Mouse (Mus musculus): ENCODE measurements at regions not wholly inside any gene's neighbourhood (a gene's known extent, or its start where the extent isn't known, plus 50 kb on each side); places are given as distances from the start of the nearest gene placed in this dataset.
A peak's percentile ranks its signal among the peaks of the same experiment; 100 is the strongest.
"Not testable (repeated sequence)": the region's sequence is repeated elsewhere in the genome, so short reads cannot be mapped to it uniquely, and the experiment has no call there.

DNA sequence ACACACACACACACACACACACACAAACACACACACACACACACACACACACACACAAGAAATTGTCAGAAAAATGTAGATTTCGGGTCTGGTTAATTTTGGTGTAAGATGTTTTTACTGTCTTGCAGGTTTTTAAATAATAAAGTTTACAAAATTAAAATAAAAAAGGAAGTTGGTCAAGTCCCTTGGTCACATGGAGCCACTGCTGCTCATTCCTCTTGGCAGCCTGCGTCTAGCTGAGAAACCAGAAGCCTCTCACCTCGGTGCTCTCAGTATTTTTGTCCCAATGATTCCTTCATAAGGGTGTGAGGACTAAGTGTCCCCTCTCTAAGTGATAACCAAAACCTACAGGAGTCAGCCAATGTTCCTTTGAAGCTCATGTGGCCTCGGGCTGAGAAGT lies 76.8 kb upstream of the Smg1 start:
- no peak for DNase-seq (ENCODE audit: low read depth, low spot score)

- DNase-seq (ENCODE audit: low read depth, low spot score) = no peak
Observed at GRCm38 (mm10) chr7:118318432-118319135, 75.1 kb upstream of the Smg1 start.

- not testable (repeated sequence) for DNase-seq (ENCODE audit: low read depth, low spot score)
Observed at GRCm38 (mm10) chr7:118314886-118315285, 71.4 kb upstream of the Smg1 start.

- no peak for DNase-seq (ENCODE audit: low read depth, low spot score)
Observed at GRCm38 (mm10) chr7:118314228-118314658, 70.8 kb upstream of the Smg1 start.

DNA sequence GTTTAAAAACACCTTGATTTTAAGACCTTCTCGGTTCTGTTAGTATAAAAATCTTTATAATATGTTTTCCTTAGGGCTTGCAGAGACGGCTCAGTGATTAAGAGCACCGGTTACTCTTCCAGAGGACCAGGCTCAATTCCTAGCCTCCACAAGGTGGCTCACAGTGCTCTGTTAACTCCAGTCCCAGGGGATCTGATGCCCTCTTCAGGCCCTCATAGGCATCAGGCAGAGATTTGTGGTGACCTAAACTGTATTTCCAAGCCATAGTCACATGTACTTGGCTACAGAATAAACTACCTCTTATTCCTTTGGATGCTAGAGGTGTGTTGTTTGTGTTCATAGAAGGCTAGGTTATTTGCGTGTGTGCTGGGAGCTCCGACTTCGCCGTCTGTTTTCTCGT lies 70.3 kb upstream of the Smg1 start:
- DNase-seq (ENCODE audit: low read depth, low spot score) = no peak

GRCm38 (mm10) chr7:118309733-118310132 lies 66.3 kb upstream of the Smg1 start:
- DNase-seq (ENCODE audit: low read depth, low spot score) = no peak

DNA sequence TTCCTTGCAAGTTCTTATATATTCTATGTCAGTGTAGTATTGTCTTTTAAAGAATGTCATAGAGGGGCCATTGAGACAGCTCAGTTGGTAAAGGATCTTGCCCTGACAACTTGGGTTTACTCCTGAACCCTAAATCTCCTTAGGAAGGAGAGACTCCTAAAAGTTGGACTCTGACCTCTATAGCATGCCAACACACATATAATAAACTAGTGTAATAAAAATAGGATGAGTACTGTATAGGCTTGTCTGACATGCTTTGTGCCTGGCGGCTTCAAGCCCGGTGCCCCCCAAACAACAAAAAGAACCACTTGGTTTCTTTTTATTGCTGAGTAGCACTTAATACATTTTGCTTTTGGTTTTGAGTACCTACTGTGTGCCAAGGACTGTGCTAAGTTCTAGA lies 65.4 kb upstream of the Smg1 start:
- DNase-seq (ENCODE audit: low read depth, low spot score) = no peak

DNA sequence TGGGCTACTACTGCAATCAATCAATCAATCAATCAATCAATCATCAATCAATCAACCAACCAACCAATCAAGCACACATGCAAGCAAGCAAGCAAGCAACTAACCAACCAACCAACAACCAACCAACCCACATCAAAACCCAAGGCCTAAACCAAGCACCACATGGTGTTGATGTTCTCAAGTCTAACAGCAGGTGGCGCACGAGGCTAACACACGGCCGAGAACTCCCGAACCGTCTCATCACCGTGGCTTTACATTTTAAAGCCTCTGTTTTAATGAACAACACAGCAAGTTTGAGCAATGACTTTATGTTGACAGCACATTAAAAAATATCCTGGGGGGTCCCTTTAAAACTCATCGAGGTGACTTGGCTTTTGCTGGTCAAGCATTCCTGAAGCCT lies 61.3 kb upstream of the Smg1 start:
- DNase-seq (ENCODE audit: low read depth, low spot score) = peak; percentile 48

GRCm38 (mm10) chr7:118304338-118304737 lies 60.9 kb upstream of the Smg1 start:
- DNase-seq (ENCODE audit: low read depth, low spot score) = no peak

DNA sequence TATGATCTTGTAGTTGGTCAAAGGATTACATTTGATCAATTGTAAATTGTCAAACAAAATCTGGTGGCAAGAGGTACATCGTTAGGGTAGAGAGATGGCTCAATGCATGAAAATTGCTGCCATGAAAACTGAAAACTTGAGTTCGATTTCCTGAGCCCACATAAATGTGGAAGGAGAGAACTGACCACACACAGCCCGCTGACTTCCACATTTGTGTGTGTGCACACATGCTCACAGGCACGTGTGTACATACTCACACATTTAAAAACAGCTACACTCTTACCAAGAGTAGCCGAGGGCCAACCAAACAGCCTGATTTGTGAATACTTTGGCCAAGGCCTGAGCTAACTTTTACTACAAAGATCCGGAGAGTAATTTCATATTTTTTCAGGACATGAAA lies 60.5 kb upstream of the Smg1 start:
- no peak for DNase-seq (ENCODE audit: low read depth, low spot score)

DNA sequence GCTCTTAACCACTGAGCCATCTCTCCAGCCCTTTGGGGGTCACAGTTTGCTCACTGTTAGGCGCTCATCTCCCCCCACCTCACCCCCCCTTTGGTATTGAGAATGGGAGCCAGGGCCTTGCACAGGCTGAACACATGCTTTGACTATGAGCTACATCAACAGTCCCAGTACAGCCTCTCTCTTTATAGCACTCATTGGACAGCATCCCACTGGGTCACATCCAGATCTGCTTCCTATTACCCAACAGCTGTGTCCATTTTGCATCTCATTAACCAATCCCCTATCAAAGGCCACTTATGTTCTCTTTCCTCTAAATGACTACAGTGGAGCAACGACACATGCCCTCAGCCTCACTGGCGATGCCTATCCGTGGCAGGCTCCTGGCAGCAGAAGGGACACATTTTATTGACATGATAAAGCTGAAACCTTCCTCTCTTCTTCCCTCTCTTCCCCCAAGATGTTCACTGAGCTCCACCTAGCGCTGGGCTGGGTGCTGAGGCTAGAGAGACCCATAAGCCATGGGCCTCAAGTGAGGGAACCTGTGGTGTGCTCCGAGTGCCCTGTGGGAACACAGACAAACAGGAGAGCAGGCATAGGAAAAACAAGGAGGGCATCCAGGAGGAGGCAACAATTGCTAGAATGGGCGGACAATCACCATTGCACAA lies 57.3 kb upstream of the Smg1 start:
- DNase-seq (ENCODE audit: low read depth, low spot score) = no peak

GRCm38 (mm10) chr7:118297613-118298012 lies 54.1 kb upstream of the Smg1 start:
- no peak for DNase-seq (ENCODE audit: low read depth, low spot score)

GRCm38 (mm10) chr7:118296856-118297518 lies 53.5 kb upstream of the Smg1 start:
- no peak for DNase-seq (ENCODE audit: low read depth, low spot score)

GRCm38 (mm10) chr7:118295855-118296254 lies 52.4 kb upstream of the Smg1 start:
- DNase-seq (ENCODE audit: low read depth, low spot score) = no peak

DNA sequence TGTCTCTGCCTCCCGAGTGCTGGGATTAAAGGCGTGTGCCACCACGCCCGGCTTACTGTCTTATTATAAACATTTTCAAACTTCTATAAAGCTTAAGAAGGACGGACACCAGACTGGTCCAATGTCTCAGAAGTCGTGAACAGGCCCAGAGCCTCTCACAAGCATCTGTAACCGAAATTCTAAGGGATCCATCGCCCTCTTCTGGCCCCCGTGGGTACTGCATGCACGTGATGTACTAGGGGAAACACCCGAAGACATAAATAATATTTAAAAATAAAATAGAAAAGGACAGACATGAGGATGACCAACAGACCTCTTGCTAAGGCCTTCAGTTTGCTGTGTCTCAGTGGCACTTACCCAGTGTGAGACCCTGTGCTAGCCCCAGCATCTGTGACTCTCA lies 51.8 kb upstream of the Smg1 start:
- DNase-seq (ENCODE audit: low read depth, low spot score) = peak; percentile 12

GRCm38 (mm10) chr7:118294637-118295036 lies 51.2 kb upstream of the Smg1 start:
- DNase-seq (ENCODE audit: low read depth, low spot score) = no peak

Measured in c-Kit-negative CD71-positive TER-119-positive erythroid progenitor cells, embryonic 14.5 days (primary cell).